Mouse (Mus musculus) thymus, postnatal 14 days (tissue): ENCODE results near the gene Plcd3.

Experiments
- DNase-seq: peaks from one replicate; pipeline ENCODE4 v3.0.0; 2021

The Plcd3 gene

GRCm38 (mm10) chr11:103096979-103097894 lies 4.2 kb downstream of the Plcd3 start:
- no peak for DNase-seq

DNA sequence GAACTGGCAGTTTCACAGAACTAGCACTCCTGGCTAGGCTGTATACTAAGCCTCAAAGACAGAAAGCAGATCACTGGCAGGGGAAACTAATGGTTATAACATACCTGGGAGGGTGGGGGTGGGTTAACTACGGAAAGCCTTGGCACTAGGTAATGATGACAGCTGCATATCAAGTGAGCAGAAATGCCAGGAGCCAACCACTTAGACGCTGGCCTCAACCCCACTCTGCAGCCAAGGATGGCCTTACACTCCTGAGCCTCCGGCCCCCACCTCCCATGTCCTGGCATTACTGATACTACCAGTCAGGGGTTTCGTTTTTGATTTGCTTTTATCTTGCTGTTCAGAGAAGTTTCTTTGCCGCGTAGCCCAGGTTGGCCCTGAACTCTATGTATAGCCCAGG lies 5.7 kb downstream of the Plcd3 start:
- no peak for DNase-seq

GRCm38 (mm10) chr11:103095107-103095670 lies 6.3 kb downstream of the Plcd3 start:
- no peak for DNase-seq

DNA sequence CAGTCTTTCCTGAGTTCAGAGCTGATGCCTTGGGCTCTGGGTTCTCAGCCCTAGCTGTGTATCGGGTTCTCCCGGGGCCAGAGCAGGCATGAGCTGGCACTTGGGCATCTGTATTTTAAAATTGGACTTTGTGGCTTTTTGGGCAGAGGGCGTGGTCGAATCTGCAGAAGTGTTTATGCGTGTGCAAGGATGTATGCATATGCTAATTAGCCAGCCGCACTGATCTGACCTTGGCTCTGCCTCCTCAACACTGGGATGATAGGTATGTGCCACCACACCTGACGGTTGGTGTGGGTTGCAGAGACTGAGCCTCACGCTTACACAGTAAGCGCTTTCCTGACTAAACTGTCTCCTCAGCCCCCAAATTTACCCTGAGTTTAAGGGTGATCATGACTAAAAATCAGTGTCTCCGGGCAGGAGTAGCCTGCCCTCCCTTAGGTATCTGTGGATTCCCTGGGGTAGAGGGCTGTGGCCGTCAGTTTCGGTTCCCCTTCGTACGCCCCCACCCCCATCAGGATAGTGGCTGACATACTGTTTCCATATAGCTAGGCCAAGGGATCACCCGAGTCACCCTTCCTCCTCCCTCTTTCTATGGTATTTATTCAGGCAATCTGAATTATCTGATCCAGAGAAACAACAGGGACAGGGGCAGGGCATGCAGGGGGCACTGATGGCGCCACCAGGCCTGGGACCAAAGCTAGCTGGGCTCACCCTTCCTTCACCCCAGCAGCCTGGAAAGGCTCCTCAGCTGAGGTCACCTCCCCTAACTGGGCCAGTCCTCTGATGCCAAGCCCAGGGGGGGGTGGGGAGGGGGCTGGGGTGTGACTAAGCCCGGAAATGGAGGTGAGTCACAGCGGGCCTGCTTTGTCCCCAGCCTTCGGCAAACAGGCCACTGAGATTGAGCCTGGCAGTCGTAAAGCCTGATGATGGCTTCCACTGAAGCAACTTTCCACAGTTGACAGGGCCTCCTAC lies 7.3 kb downstream of the Plcd3 start:
- no peak for DNase-seq

DNA sequence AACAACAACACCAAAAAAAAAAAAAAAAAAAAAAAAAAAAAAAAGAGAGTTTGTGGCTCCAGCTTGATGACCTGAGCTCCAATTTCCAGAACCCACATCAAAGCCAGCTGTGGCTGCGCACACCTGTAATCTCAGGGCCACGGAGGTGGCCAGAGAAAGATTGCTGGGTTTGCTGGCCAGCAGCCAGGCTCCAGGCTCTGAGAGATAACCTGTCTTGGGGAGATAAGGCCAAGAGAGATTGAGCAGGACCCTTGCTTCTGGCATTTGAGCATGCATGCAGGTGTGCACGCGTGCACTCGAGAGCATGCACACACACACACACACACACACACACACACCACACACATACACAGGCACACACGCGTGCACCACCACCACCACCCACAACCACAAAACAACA lies 8.2 kb downstream of the Plcd3 start:
- DNase-seq = no peak

- DNase-seq = no peak
Observed at GRCm38 (mm10) chr11:103081631-103082030, 19.8 kb downstream of the Plcd3 start.

- DNase-seq = peak; percentile 26
Observed at GRCm38 (mm10) chr11:103080323-103081091, 21.0 kb downstream of the Plcd3 start.

- DNase-seq = no peak
Observed at GRCm38 (mm10) chr11:103078131-103078530, 23.3 kb downstream of the Plcd3 start.

DNA sequence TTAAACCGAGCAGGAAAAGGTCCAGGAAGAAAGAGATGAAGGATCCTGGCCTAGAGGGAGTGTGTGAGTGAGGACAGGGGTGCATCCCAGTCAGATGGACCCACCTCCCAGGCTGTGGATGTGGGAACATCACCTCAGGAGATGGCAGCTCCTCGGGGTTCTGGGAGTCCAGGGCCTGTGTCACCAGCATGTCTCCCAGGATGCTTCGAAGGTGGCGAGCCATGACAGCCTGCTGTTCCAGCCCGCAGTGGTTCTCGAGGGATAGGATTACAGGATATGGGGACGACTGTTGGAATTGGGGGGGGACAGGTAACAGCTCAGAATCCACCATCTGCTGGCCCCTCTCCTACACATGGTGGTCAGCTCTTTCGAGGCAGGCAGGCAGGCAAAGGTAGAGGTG lies 24.9 kb downstream of the Plcd3 start:
- DNase-seq = no peak

- DNase-seq = no peak
Observed at GRCm38 (mm10) chr11:103076010-103076409, 25.4 kb downstream of the Plcd3 start.

DNA sequence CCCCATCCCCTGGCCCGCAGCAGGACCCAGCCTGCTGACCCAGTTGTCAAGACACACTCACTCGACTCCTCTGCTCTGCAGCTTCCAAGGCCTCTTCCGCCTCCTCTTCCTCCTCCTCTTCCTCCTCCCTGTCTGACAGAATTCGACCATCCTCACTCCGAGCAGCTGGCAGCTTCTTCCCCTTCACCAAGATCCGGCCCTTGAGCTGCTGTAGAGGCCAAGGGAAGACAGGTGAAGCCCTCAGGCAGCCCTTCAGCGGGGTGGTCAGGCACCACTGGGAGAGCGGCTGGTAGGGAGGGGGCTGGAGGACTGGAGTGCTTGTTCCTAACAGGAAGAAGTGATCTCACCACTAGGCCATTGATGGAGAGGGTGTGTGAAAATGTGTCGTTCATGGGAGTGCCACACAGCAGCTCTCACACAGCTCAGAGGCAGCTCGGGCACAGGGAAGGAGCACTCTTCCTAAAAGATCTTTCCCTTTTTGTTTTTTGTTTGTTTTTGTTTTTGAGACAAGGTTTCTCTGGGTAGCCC lies 26.6 kb downstream of the Plcd3 start:
- DNase-seq = no peak

GRCm38 (mm10) chr11:103074121-103074650 lies 27.3 kb downstream of the Plcd3 start:
- no peak for DNase-seq

- no peak for DNase-seq
Observed at GRCm38 (mm10) chr11:103073671-103074070, 27.8 kb downstream of the Plcd3 start.

GRCm38 (mm10) chr11:103070322-103070880 lies 31.1 kb downstream of the Plcd3 start:
- no peak for DNase-seq

GRCm38 (mm10) chr11:103069731-103070130 lies 31.7 kb downstream of the Plcd3 start:
- no peak for DNase-seq

- DNase-seq = no peak
Observed at GRCm38 (mm10) chr11:103068884-103069283, 32.6 kb downstream of the Plcd3 start.

DNA sequence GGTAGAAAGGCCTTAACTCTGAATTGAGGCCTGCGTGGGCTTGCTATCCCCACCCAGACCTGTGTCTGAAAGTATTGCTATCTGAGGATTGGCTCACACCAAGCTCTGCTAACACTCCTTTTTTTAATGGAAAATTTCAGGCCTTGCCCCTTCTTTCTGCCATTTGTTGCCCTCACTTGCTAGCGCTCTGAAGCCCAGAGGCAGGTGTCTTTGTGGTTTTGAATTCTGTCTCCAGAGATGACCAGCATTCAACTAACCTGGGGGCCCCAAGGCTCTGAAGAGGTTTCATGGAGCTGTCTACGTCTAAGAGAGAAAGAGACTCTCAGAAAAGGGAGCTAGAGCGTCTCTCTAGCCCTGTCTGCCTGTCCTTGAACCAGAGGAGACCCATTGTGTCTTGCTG lies 33.2 kb downstream of the Plcd3 start:
- no peak for DNase-seq

GRCm38 (mm10) chr11:103067457-103068001 lies 33.9 kb downstream of the Plcd3 start:
- no peak for DNase-seq

DNA sequence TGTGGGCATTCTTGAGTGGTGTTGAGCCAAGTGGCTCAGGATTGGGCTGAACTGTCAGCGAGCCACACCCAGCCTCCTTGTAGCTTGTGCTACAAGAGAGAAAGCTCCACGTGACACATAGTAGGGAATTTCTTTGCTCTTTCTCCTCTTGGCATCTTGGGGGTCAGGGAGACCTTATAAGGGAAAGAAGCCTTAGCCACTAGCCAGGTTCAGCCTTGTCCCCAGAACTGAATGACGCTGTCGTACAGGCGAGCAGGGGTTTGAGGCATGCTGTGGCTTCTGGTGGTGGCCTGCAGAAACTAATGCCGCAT lies 34.5 kb downstream of the Plcd3 start:
- no peak for DNase-seq

DNA sequence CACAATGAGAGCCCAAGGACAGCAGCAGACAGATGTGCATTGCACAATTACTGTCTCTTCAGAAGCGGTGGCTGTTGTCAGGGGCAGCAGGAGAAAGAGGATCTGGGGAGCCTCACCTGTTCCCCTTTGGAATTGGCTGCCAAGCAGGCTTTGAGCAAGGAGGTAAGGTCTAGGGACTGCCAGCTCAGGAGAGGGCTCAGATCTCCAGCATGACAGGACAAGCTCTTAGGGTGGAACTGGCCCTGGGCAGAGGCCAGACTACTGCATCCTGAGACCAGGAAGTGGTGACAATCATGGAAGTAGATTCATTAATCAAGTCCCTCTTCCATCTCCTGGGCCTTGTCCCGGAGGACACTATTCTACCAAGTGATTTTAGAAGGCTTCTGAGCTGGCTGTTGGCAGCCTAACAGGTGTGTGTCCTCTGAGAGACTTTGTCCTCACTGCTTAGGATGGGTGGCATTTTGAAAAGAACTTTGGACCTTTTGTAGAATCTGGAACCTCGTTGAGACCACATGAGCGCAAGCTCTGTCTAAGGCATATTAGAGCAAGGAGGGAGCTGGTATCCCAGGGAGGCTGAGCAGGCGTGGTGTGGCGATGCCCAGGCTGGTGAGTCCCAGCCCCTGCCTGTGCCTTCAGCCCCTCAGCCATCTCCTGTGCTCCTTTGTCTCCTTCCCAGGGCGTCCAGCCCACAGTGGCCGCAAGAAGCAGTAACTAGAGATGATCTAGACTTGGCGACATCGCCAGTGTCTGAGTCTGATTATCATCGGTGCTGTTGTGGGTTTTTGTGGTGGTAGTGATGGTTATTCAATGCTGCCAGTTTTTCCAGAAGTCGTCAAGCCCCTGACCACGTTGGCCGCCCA lies 35.0 kb downstream of the Plcd3 start:
- DNase-seq = no peak
